Mouse (Mus musculus): ENCODE data around the gene Aldh3b2. TPM values are rescaled to one million over a fixed set of nuclear protein-coding genes. Genes with fewer than 3 reads are reported as not detected.
A peak's percentile ranks its signal among the peaks of the same experiment; 100 is the strongest.

Gene Aldh3b2
- 10 to 100 TPM in 1 of 2 experiments, 1 to 10 TPM in 1; 8.9 to 11.2 TPM for total RNA-seq (2021)
- long read RNA-seq, experiment 1, transcript Aldh3b2-201 (10 exons, 2,142 nt), result major isoform, 8 of 11 reads
- long read RNA-seq, experiment 1, partial matches to known transcripts, result 2 of 11 reads
- long read RNA-seq, experiment 1, other reads (novel, unspliced or antisense), result 1 of 11 reads
- long read RNA-seq, experiment 2, transcript Aldh3b2-201 (10 exons, 2,142 nt), result major isoform, 5 of 6 reads
- long read RNA-seq, experiment 2, partial matches to known transcripts, result 1 of 6 reads
- long read RNA-seq, experiment 2, other reads (novel, unspliced or antisense), result 0 of 6 reads

DNA sequence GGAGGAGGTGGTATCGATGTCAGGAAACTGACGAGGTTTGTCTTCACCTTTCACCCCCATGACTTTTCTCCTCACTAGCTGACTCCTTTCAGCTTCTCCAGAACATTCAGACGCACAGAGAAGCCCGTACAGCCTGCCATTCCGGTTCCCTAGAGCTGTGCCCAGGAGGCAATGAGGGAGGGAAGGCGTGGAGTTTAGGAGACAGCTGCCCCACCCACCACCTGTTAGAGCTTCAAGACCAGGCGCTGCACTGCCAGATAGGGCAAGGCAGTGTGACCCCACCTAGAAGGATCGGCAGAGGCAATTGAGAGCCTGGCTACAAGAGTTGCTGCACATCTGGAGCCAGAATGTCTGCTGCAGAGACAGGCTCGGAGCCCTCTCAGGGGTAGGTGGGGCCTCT lies at the start of gene Aldh3b2:
TSS of gene Aldh3b2 (plus strand) at position 100 of the 400 bp plus-strand sequence.
- DNase-seq, result no peak

DNA sequence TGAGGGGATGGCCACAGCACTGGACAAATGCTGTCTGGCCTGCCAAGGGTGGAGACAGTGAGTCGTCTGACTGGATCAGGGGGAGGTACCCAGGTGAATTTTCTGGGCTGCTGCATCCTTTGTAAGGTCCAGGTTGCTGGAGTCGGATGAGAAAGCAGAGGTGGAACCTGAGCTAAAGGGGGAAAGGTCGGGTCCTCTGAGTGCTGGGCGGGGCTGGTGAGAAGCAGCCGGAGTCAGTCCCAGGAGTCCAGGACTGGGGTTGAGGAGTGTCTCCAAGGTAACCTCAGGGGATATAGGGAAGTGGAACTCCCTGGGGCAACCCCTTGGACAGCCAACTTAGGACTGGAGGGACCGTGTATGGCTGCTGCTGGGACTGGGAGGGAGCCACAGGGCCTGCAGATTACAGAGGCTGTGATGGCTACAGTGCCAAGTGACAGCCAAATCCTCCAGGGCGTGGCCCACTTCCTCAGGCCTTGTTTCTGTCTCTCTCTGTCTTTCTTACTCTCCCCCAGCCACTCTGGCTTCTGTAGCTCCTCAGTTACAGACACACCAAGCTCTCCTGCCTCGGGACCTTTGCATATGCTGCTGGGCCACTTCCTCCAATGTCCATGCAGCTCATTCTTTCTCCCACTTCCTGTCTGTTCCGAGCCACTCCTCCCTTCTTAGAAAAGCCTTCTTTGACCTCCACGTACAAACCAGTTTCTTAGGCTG lies 49.3 kb upstream of the Aldh3b2 start:
- no peak for DNase-seq

DNA sequence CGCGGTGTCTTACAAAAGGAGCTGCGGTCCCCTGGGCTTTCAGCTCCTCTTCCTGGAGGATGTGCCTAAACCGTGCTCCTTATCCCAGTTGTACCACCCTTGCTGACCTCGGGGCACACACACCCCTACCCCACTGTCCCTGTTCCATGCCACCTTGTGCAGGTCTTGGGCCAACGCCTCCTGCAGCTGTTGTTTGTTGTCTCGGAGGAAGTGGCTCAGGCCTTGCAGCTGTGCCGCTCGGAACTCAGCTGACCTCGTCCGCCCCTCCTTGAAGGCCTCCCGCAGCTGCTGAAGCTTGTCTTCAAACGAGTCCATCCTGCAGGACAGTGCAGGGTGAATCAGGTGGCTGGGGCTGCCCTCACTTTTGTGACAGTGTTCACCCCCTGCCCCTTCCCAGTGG lies 48.5 kb upstream of the Aldh3b2 start:
- peak; percentile 52 for DNase-seq

DNA sequence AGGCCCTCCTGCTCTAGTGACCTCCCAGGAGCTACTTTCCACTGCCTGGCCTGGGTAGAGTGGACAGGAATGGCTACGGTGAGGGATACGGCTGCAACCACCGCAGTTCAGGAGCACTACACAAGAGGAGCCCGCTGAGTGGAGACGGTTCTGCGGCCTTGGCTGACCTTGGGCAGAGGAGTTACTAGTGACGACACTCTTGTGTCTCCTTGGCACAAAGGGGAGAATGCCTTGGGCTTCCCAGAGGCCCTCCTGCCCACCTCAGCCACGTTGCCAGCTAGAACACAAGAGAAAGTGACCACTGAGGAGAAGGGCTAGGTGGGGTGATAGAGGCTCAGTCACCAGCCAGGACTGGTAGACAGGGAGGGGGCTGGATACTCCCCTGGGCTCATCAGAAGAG lies 47.9 kb upstream of the Aldh3b2 start:
- DNase-seq, result peak; percentile 66

DNA sequence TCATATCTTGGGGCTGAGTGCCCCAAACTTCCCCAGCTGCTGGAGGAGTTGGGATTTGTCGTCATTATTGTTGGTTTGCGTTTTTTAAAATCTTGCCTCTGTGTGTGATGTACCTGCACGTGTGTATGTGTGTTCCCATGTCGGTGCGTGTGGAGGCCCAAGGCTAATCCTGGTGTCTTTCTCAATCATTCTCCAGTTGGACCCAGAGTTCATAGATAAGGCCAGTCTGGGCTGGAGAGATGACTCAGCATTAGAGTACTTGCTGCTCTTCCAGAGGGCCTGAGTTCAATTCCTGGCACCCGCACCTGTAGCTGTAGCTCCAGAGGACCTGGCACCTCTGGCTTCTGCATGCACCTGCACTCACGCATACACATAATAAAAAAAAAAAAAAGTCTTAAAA lies 47.3 kb upstream of the Aldh3b2 start:
- no peak for DNase-seq

DNA sequence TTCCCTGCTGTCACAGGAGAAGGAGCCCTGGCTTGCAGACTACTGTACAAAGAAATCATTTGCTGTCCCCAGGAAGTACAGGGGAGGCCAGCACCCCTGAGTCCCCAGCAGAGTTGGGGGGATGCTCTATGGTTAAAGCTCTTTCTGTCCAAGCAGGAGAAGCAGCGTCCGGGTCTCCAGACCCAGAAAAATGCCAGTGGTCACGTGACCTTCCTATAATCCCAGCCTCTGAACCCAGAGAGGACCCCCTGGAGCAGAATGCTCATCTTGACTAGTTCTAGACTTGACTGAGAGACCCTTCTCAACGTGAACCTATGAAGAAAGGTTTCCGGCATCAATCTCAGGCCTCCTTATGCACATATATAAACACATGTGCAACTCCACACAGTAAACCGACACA lies 46.3 kb upstream of the Aldh3b2 start:
- DNase-seq, result no peak

DNA sequence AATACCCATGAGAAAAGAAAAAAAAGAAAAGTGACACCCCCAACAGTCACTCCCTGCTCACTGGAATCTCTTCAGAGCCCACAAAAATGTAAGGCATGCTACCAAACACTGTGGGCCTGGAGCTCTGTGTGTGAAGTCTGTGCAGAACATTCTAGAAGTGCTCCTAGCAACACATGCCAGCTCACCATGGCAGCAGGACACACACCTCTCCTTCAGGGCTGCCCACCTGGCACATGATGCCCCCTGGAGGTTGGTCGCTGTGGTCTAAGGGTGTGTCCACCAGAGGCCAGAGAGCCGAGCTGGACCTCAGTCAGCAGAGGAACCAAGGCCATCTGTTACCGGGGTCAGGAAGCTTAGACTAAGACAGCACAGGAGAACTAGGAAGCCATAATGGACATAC lies 45.8 kb upstream of the Aldh3b2 start:
- peak; percentile 38 for DNase-seq

DNA sequence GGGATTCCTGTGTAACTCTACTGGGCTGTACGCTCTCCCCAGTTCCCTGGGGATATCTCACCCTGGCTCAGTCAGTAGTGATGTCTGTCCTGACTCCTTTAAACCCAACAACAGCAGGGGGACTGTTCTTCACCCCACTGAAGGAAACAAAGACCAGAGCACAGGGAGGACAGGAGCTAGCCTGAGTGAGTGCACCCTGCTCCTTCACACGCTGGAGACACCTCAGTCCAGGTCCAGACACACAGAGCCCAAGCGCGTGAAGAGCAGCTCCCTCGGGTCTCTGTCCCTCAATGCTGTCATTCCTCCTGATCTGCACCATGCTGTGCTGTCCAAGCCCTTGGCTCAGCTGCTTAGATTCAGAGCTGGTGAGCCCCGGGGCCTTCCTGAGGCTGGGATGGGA lies 45.4 kb upstream of the Aldh3b2 start:
- peak; percentile 9 for DNase-seq

DNA sequence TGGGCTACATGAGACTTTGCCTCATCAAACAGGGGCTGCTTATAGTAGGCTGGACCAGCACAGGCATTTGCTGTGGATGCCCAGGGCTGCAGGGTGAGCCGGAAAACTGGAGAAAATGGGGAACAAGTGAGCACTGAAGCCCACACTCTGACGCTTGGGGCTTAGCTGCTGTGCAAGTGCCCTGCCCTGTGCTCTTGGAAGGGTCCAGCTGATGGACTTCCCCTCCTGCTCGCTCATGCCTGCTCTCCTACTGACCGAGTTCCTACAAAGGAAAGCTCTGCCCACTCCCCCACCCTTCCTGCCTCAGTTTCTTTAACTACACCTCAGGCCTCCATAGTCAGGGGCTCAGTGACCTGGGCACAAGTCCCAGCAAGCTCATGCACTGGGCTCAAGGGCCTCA lies 44.1 kb upstream of the Aldh3b2 start:
- DNase-seq, result no peak

DNA sequence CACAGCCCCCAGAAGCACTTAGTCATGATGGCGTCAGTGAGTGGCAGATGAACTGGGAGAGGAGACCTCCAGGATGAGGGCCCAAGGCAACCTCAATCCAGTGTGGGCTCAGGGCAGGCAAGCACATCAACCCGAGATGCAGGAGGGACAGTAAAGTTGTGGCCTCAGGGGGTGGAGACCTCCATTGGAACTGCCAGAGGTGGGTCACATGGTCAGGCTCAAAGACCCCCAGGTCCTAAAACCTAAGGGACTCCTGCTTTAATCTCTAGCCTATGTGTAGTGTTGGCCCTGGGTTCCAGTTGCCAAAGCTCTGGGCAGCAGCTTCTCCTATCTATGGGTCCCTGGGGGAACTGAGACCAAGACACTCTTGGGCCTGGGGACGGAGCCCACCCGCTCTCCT lies 43.3 kb upstream of the Aldh3b2 start:
- peak; percentile 19 for DNase-seq

DNA sequence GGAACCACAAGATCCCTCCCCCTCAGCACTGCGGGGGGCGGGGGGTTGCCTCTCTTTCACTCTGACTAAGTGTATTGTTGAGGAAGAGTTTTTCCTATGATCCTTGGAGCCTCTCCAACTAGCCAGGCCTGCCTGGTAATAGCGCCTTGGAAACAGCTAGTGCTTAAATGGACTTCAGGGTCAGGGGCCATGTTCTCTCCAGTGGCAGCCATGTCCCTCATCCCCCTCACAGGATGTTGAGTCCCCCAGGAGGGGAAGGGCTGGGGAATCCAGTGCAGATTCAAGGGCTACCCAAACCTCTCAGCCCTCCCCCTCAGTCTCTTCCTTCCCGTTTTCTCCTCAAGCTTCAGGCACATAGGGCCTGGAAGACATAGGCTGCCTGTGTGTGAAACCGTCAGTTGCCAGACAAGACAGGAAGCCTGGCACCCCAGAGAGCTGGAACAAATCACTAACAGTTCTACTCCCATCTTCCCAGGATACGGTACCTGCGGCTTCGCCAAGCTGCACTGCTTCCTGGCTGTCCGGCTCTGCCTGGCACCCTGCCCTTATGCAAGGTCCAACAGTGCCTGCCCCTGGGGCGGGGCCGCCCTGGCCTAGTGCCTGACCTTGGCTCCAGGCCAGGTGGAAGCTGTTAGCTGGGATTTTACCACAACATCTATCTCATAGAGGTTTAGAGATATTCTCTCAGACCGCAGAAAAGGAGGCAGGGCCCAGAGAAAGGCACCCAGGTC lies 42.8 kb upstream of the Aldh3b2 start, which contains the start of gene Aldh3b1:
TSS of gene Aldh3b1 (minus strand) at position 598 of the 731 bp plus-strand sequence.
- peak; percentile 98 for DNase-seq

DNA sequence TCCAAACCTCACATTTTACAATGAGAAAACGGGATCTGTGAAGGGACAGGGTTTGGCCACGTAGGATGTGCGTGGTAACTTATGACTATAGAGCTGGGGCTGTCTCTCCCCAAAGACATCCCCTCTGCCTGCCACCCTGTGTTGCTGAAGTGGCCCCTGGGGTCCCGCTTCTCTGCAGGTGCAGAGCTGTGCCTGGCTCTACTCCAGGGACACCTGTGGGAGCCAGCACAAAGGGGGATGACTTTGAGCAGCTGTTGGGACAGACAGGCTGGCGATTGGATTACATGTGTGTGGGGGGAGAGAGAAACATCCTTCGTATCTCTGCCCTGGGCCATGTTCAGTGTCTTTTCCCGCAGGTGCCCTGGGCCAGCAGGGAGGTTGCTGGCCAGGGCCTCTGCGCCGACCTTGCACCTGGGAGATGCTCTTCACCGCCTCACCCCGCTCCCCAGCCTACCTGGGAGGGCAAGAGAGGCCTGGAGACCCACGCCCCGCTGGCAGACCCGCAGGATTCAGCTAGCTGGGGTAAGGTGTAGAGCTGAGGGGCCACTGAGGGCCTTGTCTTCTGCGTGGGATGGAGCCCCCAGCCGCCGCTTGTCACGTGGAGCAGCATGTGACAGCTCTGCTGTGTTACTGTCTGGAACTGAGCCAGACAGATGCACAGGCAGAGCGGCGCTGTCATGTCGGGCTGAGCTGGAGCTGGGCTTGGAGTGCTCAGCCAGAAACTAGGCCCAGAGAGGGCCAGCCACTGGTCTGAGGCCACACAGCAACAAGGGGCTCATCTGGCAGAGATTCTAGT lies 41.7 kb upstream of the Aldh3b2 start:
- peak; percentile 31 for DNase-seq

DNA sequence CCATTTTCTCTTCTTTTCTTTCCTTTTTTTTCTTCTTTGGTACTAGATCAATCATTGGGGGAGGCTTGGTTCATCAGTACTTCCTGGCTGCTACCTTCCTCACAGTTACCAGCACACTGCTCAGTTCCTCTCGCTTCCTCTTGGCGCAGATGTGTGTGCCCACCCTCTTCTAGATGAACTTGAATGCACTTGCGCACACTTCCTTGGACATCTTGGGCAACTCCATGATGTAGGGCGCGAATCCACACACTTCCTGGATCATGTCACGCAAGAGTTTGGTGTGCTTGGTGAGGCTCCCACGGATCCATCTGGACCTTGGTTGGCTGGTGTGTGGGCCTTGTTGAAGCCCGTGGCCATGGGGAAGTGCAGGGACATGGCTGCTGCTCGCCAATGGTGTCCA lies 40.4 kb upstream of the Aldh3b2 start:
- DNase-seq, result no peak

DNA sequence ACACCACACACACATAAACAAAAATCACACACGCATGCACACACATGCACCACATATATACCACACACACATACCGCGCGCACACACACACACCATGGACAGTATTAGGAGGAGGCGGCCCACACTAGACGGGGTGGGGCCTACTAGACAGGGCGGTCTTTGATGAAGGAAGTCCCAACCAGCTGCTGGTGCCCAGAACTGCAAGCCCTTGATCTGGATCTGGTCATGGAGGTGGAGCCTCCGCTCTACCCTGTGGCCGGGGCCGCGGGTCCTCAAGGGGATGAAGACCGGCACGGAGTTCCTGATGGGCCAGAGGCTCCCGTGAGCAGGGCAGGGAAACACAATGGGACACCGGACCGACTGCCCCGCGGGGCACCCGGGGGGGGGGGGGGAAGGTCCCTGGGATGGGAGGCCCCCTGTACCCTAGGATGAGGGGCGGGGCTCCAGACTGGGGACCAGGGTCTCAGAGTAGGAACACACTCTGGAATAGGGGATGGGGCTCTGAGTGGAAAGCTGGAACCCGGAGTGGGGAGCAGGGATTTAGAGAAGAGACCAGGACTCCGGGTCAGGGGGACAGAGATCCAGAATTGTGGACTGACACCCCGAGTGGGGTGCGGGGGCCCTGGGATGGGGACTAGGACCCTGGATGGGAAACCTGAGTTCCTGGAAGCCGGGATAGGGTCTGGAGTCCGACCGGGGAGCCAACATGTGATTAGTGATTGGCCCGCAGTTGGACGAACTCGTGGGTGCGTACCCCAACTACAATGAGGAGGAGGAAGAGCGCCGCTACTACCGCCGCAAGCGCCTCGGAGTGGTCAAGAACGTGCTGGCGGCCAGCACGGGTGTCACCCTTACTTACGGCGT lies 36.9 kb upstream of the Aldh3b2 start, which contains the start of gene Unc93b1:
TSS of gene Unc93b1 (plus strand) at position 155 of the 864 bp plus-strand sequence.
- peak; percentile 86 for DNase-seq

DNA sequence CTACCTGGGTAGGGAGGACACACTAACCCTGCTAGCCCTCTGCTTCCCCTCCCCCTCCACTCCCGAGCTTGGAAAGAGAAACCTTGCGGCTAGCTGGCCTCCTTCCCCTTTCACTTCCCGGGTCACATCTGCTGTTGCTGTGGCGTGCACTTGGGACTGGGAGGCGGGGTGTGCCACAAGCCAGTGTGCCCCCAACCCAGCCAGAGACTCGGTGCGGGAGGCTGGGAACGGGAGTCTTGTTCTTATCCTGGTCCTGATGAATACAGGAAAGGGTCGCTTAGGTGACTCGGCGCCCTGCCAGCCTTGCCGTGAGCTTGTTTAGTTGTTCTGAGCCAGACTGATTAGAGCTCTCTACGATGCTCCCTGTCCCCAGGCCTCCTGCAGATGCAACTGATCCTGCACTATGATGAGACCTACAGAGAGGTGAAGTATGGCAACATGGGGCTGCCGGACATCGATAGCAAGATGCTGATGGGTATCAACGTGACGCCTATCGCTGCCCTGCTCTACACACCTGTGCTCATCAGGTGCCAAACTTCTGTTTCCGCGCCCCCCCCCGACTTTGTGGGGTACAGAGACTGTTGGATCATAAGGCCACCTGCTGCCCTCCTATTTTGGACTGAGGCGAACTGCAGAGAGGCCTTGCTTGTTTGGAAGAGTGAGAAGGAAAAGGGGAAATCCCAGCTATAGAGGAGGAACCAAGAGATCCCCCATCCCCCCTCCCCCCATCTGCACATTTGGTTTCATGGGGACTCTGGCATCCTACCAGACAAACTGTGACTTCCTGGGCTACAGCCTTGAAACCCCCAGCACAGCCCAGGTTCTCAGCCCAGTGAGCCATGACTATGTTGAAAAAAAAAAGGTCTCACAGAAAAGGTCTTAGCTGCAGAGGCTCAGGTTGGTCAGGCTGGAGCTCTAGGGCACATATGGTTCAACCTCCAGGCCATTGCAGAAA lies 36.0 kb upstream of the Aldh3b2 start:
- peak; percentile 78 for DNase-seq

DNA sequence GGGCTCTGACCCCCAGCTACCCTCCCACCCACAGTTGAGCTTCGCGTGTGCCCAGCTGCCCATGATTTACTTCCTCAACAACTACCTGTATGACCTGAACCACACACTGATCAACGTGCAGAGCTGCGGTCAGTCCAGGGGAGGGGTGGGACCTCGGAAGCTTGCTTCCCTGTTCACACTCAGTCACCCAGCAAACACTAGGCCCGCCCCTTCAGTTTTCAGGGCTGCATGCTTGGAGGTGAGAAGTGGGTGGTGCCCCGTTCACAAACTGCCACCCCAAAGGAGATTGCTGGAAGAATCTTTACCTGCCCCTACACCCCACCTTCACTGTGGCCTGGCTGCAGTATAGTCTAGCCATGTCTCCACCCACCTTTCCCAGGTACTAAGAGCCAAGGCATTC lies 29.8 kb upstream of the Aldh3b2 start:
- DNase-seq, result no peak

DNA sequence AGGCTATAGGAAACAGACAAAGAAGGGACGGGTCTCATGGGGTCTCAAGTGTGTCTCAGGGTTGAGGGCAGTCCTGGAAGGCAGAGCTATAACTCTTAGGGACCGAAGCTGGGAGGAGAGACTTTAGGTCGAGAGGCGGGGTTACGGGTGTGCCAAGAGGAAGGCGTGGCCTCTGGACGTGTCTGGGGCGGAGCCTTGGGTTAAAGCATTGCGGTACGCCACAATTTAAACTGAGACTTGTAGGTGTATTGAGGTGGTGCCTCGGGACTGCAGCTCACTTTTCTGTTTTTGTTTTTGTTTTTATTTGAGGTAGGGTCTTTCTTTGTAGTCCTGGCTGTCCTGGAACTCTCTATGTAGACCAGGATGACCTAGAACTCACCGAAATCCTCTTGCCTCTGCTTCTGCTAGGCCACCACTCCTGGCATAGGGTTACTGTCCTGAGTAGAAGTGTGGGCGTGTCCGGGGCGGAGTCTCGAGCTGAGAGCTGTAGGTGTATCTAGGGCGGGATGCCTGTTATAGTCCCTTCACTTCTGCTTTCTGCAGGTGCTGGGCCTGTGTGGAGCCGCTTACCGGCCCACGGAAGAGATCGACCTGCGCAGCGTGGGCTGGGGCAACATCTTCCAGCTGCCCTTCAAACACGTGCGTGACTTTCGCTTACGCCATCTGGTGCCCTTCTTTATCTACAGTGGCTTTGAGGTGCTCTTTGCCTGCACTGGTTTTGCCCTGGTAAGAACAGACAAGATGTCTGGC lies 29.0 kb upstream of the Aldh3b2 start:
- DNase-seq, result no peak

DNA sequence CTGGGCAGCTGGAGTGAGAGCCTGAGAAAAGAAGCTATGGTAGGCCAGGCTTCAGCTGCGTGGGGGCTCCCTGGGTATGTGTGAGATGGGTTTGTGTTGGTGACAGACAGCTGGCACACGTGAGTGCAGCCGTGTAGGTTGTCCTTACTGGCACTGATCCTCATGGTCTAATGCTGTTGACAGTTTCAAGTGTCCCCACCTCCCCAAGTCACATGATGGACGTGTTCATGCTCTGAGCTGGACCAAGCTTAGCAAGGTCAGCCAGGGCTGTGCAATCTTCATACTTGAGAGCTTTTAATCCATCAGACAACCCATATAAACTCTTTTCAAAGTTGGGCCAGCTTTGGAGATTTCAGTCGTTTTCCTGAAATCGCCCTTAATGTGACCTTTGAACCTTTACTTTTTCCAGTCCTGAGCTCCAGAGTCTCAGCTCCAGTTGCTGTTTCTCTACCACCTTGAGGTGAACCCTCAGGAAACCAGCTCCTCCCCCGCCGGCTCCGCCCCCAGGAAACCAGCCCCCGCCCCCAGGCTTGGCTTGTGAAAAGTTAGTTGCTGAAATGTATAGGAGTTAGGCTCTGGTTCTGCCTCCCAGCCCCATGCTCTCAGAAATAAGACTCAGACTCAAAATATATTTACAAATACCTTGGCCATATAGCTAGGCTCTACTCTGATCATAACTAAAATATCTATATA lies 26.1 kb upstream of the Aldh3b2 start:
- no peak for DNase-seq

DNA sequence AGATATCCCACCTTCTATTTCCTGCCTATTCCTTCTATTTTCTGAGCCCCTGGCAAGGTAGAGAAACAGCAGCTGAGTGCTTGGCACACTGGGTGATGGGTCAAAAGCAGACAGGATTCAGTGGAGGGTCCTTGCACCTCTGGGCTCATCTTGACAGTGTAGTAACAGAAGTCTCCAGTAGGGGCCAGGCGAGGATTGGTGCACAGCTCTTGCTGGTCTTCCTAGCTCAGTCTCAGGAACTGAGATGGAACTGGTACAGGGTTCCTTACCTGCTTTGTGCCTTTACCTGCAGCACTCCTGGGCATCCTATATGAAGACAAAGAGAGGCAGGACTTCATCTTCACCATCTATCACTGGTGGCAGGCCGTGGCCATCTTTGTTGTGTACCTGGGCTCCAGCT lies 25.4 kb upstream of the Aldh3b2 start:
- DNase-seq, result peak; percentile 81
